Mouse (Mus musculus) spleen, postnatal 10 days (tissue): ENCODE data around the gene Senp3.
"Not testable (repeated sequence)": the region's sequence is repeated elsewhere in the genome, so short reads cannot be mapped to it uniquely, and the experiment has no call there.

ENCODE experiments used
- DNase-seq, 2 experiments: peaks; one replicate each; pipeline ENCODE4 v3.0.0; 2021 to 2022; ENCODE audit warnings: low spot score in 2 of 2

The Senp3 gene

GRCm38 (mm10) chr11:69655264-69656064 is 26.4 kb downstream of the Senp3 start, which contains the start of gene Sox15:
Gene Sox15 (plus strand): TSS chr11:69655314.
- DNase-seq, result peak; percentile 43 to 75

DNA sequence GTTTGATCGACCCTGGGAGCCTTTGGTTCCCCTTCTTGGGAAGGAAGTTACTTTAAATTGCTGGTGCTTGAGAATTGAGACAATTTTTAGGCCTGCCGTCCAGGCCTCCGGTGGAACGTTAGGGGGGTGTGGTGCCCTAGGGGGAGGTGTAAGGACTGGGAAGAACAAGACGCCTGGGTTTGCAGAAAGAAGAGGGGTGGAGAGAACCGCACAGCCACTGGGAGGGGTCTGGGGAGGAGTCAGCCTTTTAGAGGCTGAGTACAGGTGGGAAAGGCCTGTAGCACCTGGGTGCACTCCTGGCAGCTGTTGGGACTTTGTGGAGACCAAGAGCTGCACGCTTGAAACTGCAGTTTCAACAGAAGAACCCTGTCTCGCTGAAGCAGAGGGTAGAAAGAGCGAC is 27.1 kb downstream of the Senp3 start:
- no peak for DNase-seq

- DNase-seq, result no peak
These were observed 28.5 kb downstream of the Senp3 start for GRCm38 (mm10) chr11:69653399-69653798.

GRCm38 (mm10) chr11:69645860-69646259 is 36.0 kb downstream of the Senp3 start:
- DNase-seq, result no peak

GRCm38 (mm10) chr11:69635471-69635870 is 46.4 kb downstream of the Senp3 start:
- no peak for DNase-seq

DNA sequence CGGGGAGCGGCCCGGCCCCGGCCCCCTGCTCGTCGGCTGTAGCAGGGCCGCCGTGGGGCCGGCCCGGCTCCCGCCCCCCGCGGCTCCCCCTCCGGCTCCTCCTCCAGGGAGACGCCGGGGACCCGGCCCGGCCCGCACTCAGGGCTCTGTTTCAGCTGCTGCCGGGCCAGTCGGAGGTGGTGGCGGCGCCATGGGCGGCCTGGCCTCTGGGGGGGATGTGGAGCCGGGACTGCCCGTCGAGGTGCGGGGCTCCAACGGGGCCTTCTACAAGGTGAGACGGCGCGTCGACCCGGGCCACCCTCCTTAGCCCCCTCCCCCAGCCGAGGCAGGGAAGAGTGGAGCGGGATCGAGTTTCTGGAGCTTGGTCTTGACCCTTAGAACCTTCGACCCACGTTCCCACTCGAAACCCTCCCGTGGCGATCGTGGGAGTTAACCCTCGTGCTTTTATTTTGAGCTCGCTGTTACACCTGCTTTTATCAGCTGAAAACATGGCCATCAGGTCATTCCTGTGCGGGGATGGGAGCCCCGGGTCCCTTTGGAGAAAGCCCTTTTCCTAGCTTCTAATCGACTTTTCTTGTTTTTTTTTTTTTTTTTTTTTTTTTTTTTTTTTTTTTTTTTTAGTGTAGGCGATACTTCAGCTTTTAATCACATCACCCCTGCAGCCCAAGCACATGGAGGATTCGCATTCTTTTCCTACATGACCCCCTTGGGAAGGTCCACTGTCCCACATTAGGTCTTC is 48.6 kb downstream of the Senp3 start:
- DNase-seq, result peak in 1 of 2 experiments; percentile 75

DNA sequence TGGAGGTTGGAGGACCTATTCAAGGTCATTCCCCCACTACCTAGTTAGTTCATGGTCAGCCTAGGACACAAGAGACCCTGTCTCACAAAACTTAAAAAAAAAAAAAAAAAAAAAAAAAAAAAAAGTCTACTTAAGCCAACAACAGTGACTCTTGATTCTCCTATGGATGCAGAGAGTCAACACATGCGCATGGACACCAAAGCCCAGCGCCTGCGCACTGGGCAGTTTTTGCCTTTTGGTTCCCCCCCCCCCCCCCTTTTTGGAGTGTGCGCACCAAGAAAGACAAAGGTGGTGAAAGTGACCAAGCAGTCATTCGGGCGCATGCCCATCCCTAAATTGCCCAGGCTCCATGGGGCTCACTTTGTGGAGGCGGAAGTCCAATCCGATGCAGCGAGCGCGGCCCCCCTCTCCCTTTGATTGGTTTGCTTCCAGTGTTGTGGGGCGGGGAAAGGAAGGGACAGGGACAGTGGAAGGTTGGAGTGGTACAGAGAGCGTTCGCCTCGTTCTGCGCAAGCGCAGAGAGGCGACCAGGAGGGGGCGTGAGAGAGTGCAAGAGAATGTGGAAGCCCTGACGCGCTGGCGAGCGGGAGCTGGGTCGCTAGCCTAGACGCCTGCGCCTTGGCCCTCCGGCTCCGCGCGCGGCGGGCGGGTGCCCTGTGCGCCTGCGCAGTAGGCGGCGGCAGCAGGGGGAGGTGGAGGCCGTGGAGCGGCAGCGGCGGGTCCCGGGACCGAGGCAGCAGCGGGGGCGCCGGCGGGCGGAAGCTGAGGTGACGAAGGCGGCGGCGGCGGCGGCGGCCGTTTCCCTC is 49.4 kb downstream of the Senp3 start, which contains the start of gene Fxr2:
Fxr2 (plus strand) TSS at position 707 of the 806 bp plus-strand sequence.
- DNase-seq, result peak; percentile 100

DNA sequence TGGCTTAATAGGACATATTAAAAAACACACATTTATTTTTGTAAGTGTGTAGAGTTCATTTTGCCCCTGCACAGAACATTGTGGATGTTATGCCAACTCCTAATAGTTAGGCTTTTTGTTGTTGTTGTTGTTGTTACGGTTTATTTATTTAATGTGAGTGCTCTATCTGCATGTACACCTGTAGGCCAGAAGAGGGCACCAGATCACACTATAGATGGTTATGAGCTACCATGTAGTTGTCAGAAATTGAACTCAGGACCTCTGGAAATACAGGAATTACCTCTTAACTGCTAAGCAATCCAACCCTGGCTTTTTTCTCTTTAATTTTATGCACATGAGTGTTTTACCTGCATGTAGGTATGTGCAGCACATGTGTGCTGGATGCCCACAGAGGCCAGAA is 52.1 kb downstream of the Senp3 start:
- DNase-seq, result no peak

DNA sequence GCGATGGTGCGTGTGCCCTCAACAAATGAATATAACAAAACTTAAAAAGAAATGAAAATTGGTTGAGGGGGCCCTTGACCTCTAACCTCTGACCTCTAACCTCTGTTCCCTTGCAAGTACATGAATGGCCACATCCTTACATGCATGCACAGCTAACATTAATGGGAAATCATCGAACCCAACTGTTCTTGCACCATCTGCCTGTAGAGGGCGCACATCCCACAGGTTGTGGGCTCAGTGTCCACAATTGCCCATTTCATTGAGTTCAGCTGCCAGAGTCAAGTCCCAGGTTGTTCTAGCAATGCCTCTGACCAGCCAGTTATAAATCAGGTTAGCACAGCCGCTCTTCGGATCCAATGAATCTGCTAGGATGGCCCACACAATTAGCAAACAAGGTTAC is 53.6 kb downstream of the Senp3 start:
- peak; percentile 81 to 88 for DNase-seq

DNA sequence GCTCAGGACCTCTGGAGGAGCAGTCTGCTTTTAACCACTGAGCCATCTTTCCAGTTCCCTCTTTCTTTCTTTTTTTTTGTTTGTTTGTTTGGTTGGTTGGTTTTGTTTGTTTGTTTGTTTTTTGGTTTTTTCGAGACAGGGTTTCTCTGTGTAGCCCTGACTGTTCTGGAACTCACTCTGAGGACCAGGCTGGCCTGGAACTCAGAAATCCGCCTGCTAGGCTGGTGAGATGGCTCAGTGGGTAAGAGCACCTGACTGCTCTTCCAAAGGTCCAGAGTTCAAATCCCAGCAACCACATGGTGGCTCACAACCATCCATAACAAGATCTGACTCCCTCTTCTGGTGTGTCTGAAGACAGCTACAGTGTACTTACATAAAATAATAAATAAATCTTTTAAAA is 57.5 kb downstream of the Senp3 start:
- DNase-seq, result not testable (repeated sequence)
